Mouse (Mus musculus) lung, postnatal 0 days (tissue): ENCODE measurements at regions not wholly inside any gene's neighbourhood (a gene's known extent, or its start where the extent isn't known, plus 50 kb on each side); places are given as distances from the start of the nearest gene placed in this dataset.

ENCODE experiments used
- CTCF ChIP-seq: IDR thresholded peaks from 2 replicates; pipeline ENCODE4 v1.5.1; 2016; ENCODE audit warnings: antibody characterized with exemption, mild to moderate bottlenecking
- EP300 ChIP-seq: IDR thresholded peaks from 2 replicates; pipeline ENCODE4 v1.6.1; 2016; ENCODE audit warnings: antibody characterized with exemption, mild to moderate bottlenecking, control low read depth

DNA sequence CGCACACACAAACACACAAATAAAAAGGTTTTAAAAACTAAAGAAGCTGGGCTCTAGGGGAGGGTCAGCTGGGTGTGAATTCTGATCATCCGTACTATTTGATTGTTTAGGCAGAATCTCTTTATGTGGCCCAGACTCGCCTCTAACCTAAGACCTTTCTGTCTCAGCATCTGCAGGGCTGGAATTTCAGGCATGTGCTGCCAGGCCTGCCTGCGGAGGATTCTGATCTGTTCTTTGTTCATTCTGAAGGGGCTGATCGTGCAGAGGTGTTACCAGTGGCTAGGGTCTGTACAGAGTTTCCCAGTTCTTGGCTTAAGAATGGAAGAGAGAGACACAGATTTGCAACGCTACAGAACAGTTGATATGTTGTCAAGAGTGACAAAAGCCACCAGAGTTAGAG lies 185.6 kb downstream of the Rab11fip4 start:
- TF ChIP-seq EP300 (no peak), CTCF (no peak)
